Mouse (Mus musculus) lung, postnatal 10 days (tissue): ENCODE measurements around the gene Slc5a4a.
A peak's percentile ranks its signal among the peaks of the same experiment; 100 is the strongest.

ENCODE experiments used
- DNase-seq: peaks from one replicate; pipeline ENCODE4 v3.0.0; 2021

The Slc5a4a gene

DNA sequence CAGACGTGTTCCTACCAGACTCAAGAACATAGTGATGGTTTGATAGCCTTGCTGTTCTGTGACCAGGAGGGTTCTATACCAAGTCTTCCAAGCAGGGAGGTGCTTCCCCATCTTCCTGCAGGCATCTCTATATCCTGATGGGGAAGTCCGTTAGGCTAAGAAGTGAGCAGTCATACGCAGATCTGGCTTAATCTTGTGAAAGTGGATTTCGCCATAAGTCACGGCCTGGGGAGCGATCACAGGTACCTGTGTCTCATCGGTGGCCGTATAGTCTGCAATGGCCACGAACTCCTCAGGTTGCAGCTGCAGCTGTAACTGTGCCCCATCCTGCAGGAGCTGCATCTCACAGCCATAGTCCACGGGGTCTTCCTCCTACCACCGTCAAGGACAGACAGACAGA lies 78.7 kb downstream of the Slc5a4a start:
- DNase-seq, result no peak

DNA sequence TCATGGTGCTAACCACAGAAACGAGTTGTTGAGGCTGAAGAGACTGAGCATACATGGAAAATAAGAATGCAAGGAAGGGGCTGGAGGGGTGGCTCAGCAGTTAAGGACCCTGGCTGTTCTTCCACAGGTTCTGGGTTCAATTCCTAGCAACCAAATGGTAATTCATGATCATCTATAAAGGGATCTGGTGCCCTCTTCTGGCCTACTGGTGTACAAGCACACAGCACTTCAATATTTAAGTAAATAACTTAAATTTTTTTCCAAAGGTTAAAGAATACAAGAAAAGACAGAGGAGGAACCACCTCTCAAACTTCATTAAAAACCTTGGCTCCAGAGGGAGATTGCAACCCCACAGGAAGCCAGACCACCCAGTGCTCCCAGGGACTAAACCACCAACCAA lies 82.4 kb downstream of the Slc5a4a start:
- DNase-seq, result no peak

DNA sequence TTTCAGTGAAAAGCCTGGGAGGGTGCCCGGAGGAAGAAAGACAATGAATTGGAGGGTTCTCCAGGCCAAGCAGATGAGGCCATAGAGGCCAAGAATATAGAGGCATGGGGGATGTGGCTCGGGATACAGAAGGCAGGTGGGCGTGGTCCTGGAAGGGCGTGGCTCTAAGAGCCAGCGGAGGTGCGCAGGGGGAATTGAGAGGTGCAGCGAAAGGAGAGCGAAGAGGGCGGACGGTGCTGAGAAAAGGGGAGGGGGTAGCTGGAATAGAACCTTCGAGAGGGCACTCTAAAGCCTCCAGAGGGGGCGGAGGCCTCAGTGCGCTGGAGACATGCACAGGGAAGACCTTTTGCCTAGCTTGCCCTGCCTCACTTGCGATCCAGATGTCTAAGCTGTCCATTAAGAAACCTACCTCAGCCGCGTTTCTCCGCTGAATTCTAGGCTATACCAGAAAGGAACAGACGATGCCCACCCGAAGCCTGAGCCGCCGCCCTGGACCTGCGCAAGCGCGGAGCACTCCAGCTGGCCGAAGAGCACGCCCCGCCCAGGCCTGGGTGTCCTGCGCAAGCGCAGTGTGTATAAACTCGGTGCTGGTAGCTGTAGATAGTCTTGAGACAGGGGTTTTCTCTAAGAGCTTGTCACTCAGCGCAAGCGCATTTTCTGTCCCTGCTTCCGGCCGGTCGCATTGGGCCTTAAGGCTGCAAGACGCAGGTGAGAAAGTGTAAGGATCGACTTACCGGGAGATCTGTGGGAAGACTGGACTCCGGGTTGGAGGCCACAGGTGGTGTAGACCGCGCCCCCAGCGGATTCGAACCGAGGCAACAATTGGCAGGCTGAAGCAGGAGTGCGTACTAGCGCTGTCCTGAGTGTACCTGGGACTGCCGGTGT lies 90.3 kb downstream of the Slc5a4a start, which contains the start of gene Prmt2:
TSS of gene Prmt2 (minus strand) at position 525 of the 885 bp plus-strand sequence.
- peak; percentile 95 for DNase-seq
